Mouse (Mus musculus): ENCODE data around the gene Ugt1a6b. TPM values are rescaled to one million over a fixed set of nuclear protein-coding genes. Genes with fewer than 3 reads are reported as not detected.
"Not testable (repeated sequence)": the region's sequence is repeated elsewhere in the genome, so short reads cannot be mapped to it uniquely, and the experiment has no call there.

The Ugt1a6b gene
- polyA plus RNA-seq, 1 experiment = not detected

DNA sequence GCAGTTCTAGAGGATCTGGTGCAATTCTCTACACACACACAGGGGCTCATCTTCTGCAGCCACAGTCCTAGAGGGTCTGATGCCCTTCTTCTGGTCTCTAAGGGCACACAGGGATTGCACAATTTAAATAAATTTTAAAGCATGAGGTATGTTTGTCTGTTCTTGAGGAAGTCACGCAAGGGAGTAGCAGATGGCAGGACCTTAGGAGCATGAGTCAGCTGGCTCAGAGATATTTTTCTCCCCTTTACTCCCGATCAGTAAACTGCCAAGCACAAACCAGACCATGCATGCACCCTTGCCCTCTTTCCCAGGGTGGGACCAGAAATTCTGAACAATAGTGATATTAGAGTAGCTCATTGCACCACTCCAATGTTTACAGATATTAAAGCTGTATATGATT lies 55.4 kb downstream of the Ugt1a6b start:
- Histone ChIP-seq H3K4me3 (ENCODE audit: insufficient read depth, low read depth, low read length) (no peak overlapping the region), H3K27ac (ENCODE audit: insufficient read depth, low read depth, low read length) (no peak overlapping the region), H3K4me1 (ENCODE audit: control insufficient read depth, insufficient read depth, low read length) (no peaks in the 10 kb centered on the region)
- WGBS = 80% methylated on average over 2 of the region's 2 CpGs
- TF ChIP-seq CTCF (IDR thresholded peaks at IDR 0.05; ENCODE audit: insufficient read depth, low read depth, low read length) (no peak), POLR2A (IDR thresholded peaks at IDR 0.05; ENCODE audit: insufficient read depth, low read depth, low read length) (no peak)

DNA sequence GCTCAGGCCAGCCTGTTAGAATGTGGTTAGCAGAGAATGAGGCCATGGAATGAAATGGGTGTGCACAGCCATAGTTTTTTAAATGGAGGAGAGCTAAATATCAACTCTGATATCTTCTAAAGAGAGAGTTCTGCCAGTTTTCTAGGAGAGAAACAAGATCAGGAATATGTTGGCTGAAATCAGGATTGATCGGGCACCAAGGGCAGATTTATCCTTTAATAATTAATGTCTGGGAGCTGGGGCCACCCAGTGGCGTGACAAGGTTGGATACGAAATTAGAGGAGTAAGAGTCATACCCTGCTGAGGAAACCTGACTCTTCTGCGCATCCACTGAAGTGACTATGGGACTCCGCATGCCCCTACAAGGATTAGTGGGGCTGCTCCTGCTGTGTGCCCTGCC lies 62.7 kb downstream of the Ugt1a6b start, which contains the start of gene Ugt1a5:
Gene Ugt1a5, plus strand, starts transcription at position 302 of the 400 bp plus-strand sequence.
- Histone ChIP-seq H3K4me3 (ENCODE audit: insufficient read depth, low read depth, low read length) (no peak within 1 kb of the TSS), H3K27ac (ENCODE audit: insufficient read depth, low read depth, low read length) (no peak within 1 kb of the TSS), H3K4me1 (ENCODE audit: control insufficient read depth, insufficient read depth, low read length) (no peaks in the 10 kb centered on the region)
- 86% methylated on average over 5 of the region's 5 CpGs for WGBS
- TF ChIP-seq CTCF (IDR thresholded peaks at IDR 0.05; ENCODE audit: insufficient read depth, low read depth, low read length) (no peak), POLR2A (IDR thresholded peaks at IDR 0.05; ENCODE audit: insufficient read depth, low read depth, low read length) (no peak)

DNA sequence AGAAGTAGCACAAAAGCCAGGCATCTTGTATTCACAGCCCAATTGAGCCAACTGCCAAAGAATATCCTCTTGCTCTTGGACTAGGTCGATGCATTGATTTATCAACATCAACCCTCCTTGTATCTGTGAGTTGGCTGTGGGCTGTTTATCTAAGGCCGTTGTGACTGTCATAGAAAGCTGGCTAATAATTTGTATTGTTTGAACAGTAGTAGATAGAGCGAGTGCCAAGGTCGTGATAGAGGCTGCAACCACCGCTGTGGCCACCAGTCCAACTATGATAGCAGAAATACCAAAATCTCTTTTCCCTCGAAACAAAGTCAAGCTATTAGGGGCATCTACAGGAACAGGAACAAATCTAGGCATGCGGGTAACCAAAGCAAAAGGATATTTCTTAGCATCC lies 69.1 kb downstream of the Ugt1a6b start:
- H3K27ac ChIP-seq (ENCODE audit: insufficient read depth, low read depth, low read length); H3K4me3 ChIP-seq (ENCODE audit: insufficient read depth, low read depth, low read length); H3K4me1 ChIP-seq (ENCODE audit: control insufficient read depth, insufficient read depth, low read length): not testable (repeated sequence)
- WGBS = 83% methylated on average over 7 of the region's 7 CpGs

DNA sequence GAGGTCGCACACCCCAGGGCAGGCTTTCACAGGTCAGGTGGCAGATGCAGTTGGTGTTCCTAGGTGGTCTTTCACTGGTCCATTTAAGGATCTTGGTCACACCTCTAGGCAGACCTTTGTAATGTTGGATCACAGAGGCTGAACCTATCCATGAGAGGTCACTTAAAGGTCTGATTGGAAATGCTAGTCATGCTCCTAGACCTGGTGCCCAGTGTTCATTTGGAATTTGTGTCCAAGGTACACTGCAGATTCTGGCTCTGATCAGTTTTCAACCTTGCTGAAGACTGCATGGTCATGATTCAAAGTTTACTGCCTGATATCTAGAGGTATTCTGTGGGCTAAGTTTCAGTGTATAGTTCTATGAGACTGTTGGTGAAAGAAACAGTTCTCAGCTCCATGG lies 76.6 kb downstream of the Ugt1a6b start:
- 100% methylated on average over 1 of the region's 1 CpGs for WGBS
- H3K4me3 ChIP-seq (ENCODE audit: insufficient read depth, low read depth, low read length) = no peak overlapping the region
- TF ChIP-seq CTCF (IDR thresholded peaks at IDR 0.05; ENCODE audit: insufficient read depth, low read depth, low read length) (no peak), POLR2A (IDR thresholded peaks at IDR 0.05; ENCODE audit: insufficient read depth, low read depth, low read length) (no peak)
- no peaks in the 10 kb centered on the region for H3K4me1 ChIP-seq (ENCODE audit: control insufficient read depth, insufficient read depth, low read length)
- no peak overlapping the region for H3K27ac ChIP-seq (ENCODE audit: insufficient read depth, low read depth, low read length)

DNA sequence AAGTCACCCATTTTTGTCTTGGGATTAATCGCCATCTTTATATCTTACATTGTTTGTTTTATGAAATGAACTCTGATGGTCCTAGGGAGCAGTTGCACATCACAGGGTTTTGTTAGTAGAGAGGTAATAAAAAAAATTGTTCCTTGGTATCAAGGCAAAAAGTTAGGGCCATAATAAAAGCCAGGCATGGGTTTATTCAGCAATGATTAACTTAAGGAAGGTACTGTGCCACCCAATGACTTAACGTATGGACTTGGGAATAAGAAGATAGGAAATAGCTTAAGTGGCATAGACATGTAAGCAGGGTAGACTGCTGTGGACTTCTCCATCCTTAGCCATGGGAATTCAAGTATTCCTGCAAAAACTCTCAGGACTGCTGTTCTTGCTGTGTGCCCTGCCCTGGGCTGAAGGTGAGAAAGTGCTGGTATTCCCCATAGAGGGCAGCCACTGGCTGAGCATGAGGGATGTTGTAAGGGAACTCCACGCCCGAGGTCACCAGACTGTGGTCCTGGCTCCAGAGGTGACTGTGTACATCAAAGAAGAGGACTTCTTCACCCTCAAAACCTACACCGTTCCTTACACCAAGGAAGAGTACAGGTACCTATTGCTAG lies 83.4 kb downstream of the Ugt1a6b start:
- H3K27ac ChIP-seq (ENCODE audit: insufficient read depth, low read depth, low read length) = no peak overlapping the region
- TF ChIP-seq CTCF (IDR thresholded peaks at IDR 0.05; ENCODE audit: insufficient read depth, low read depth, low read length) (no peak), POLR2A (IDR thresholded peaks at IDR 0.05; ENCODE audit: insufficient read depth, low read depth, low read length) (no peak)
- WGBS = 91% methylated on average over 5 of the region's 5 CpGs
- H3K4me3 ChIP-seq (ENCODE audit: insufficient read depth, low read depth, low read length) = no peak overlapping the region
- H3K4me1 ChIP-seq (ENCODE audit: control insufficient read depth, insufficient read depth, low read length) = no peaks in the 10 kb centered on the region

DNA sequence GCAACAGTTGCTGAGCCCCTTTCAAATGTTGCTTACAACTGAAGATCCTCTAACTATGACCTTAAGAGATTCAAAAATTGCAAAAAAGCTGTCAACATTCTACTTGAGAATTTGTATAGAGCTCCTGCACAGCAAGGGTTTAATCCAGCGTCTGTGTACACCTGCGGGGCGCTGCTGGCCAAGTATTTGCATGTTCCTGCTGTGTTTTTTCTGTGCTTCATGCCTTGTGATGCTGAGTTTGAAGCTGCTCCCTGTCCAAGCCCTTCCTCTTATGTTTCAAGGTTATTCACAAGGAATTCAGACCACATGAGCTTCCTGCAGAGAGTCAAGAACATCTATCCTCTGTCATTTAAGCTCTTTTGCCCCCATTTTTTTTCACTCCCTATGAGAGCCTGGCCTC lies 89.1 kb downstream of the Ugt1a6b start:
- no peak for TF ChIP-seq CTCF (IDR thresholded peaks at IDR 0.05; ENCODE audit: insufficient read depth, low read depth, low read length)
- H3K27ac ChIP-seq (ENCODE audit: insufficient read depth, low read depth, low read length) = no peak overlapping the region
- WGBS = 78% methylated on average over 3 of the region's 3 CpGs

DNA sequence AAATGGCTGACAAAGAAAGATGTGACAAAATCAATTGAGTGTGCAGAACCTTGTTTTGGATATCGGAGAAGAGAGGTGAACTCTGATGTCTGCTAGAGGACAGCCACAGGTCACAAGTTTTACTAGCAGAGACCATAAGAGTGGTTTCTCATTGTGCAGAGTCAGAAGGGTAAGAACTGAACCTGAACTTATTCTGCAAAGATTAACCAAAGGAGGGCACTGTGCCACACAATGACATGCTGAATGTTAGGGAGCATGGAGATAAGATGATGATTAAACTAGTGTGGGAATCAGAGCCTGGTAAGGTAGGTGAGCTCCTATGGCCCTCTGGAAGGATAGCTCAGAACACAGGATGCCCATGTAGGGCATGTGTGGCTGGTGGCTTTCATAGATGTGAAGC lies 92.6 kb downstream of the Ugt1a6b start:
- H3K4me1 ChIP-seq (ENCODE audit: control insufficient read depth, insufficient read depth, low read length) = no peaks in the 10 kb centered on the region
- WGBS = 90% methylated on average over 1 of the region's 1 CpGs
- no peak overlapping the region for H3K27ac ChIP-seq (ENCODE audit: insufficient read depth, low read depth, low read length)
- no peak overlapping the region for H3K4me3 ChIP-seq (ENCODE audit: insufficient read depth, low read depth, low read length)
- no peak for TF ChIP-seq CTCF (IDR thresholded peaks at IDR 0.05; ENCODE audit: insufficient read depth, low read depth, low read length)
- TF ChIP-seq POLR2A (IDR thresholded peaks at IDR 0.05; ENCODE audit: insufficient read depth, low read depth, low read length) = no peak

More for the DNA sequence above, 89.1 kb downstream of the Ugt1a6b start:
- no peak overlapping the region for H3K4me3 ChIP-seq (ENCODE audit: insufficient read depth, low read depth, low read length)
- no peaks in the 10 kb centered on the region for H3K4me1 ChIP-seq (ENCODE audit: control insufficient read depth, insufficient read depth, low read length)

DNA sequence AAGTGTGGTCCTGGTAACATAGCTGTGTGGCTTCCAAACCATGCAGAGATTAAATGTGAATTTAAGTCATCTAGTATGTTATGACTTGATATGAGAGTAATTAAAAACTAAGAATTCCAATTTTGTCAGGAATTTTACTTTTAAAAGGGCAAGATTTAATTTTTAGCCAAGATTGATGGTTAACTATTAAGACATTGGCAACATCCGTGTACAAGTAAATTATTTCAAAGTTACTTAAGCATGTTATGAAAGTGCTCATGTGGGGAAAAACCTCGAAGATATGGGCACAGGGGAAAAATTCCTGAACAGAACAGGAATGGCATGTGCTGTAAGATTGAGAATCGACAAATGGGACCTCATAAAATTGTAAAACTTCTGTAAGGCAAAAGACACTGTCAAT lies 94.4 kb downstream of the Ugt1a6b start:
- Histone ChIP-seq H3K27ac (ENCODE audit: insufficient read depth, low read depth, low read length) (no peak overlapping the region), H3K4me3 (ENCODE audit: insufficient read depth, low read depth, low read length) (no peak overlapping the region), H3K4me1 (ENCODE audit: control insufficient read depth, insufficient read depth, low read length) (no peaks in the 10 kb centered on the region)
- no peak for TF ChIP-seq POLR2A (IDR thresholded peaks at IDR 0.05; ENCODE audit: insufficient read depth, low read depth, low read length)
- TF ChIP-seq CTCF (IDR thresholded peaks at IDR 0.05; ENCODE audit: insufficient read depth, low read depth, low read length) = no peak
- WGBS = 84% methylated on average over 3 of the region's 3 CpGs

DNA sequence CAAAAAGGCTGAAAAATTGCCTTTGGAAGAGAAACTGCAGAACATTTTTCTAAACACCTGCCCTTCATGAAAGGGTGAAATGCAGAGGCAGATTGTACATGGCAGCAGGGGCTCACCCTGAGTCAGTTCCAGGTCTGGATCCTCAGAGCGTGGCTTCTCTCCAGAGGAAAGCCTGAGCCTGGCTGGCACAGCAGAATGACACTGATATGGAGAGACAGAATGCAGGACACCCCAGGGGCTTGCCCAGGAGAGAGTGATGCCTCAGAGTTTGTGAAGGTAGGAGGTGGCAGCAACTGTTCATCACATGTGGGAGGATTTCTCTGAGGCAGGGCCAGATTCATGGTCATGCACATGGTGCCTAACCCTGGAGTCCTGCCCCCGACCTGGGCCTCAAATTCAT lies 96.9 kb downstream of the Ugt1a6b start:
- TF ChIP-seq CTCF (IDR thresholded peaks at IDR 0.05; ENCODE audit: insufficient read depth, low read depth, low read length) = no peak
- no peak for TF ChIP-seq POLR2A (IDR thresholded peaks at IDR 0.05; ENCODE audit: insufficient read depth, low read depth, low read length)
- H3K27ac ChIP-seq (ENCODE audit: insufficient read depth, low read depth, low read length) = no peak overlapping the region
- 81% methylated on average over 2 of the region's 2 CpGs for WGBS
- H3K4me3 ChIP-seq (ENCODE audit: insufficient read depth, low read depth, low read length) = no peak overlapping the region
- peaks cover under 1% of the 10 kb centered on the region; the same call in 1 of the 2 replicates for H3K4me1 ChIP-seq (ENCODE audit: control insufficient read depth, insufficient read depth, low read length)

DNA sequence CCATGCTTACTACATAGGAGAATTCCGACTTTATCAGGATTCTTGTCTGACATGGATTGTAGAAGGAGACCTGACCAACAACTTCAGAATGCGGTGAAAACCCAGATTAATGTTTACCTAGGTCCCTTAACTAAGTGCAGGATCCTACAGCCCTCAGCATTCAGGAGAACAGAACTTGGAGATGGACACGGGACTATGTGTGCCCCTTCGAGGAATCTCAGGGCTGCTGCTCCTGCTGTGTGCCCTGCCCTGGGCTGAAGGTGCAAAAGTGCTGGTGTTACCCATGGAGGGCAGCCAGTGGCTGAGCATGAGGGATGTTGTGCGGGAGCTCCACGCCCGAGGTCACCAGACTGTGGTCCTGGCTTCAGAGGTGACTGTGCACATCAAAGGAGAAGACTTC lies 97.4 kb downstream of the Ugt1a6b start, which contains the start of gene Ugt1a2:
Gene Ugt1a2, plus strand, starts transcription at position 146 of the 400 bp plus-strand sequence.
- peaks cover 5% of the 10 kb centered on the region for H3K4me1 ChIP-seq (ENCODE audit: control insufficient read depth, insufficient read depth, low read length)
- TF ChIP-seq CTCF (IDR thresholded peaks at IDR 0.05; ENCODE audit: insufficient read depth, low read depth, low read length) = no peak
- TF ChIP-seq POLR2A (IDR thresholded peaks at IDR 0.05; ENCODE audit: insufficient read depth, low read depth, low read length) = no peak
- 86% methylated on average over 7 of the region's 7 CpGs for WGBS
- no peak within 1 kb of the TSS for H3K4me3 ChIP-seq (ENCODE audit: insufficient read depth, low read depth, low read length)
- no peak within 1 kb of the TSS for H3K27ac ChIP-seq (ENCODE audit: insufficient read depth, low read depth, low read length)

All from olfactory bulb, adult 2 months (tissue).